Mouse (Mus musculus): ENCODE measurements around the gene Slx4ip. TPM values are rescaled to one million over a fixed set of nuclear protein-coding genes. Genes with fewer than 3 reads are reported as not detected.

Slx4ip gene
- polyA plus RNA-seq, 1 experiment: 2.1 TPM

DNA sequence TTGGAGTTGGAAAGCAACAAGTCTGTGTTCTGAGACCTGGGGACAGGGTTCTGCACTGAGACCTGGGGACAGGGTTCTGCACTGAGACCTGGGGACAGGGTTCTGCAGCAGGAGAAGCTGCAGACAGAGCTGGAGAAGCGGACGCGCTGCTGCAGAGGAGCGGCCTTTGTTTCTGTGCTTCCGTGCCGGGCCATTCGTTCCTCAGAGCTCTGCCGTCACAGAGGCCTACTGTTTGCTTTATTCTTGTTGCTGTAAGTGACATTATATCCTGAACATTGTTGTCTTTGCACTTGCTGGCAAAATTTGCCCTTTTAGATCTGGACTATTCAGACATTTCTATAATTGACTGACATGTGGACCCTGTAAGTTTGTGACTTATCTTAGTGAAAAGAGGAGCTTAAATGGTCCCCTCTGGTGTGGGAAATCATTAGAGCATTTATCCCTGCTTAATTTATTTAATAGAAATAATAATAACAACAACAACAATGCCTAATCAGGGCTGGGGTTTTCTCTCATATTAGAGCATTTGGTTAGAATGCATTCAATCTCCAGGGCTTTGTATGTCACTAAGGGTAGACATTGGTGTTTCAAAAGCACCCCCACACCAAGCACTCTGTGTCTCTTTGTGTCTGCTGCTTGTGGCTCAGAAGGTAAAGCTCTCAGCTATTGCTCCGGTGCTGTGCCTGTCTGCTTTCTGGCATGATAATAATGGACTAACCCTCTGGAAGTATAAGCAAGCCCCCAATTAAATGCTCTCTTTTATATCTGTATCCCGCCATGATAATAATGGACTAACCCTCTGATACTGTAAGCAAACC, 90.3 kb downstream of the Slx4ip start:
- Histone ChIP-seq H3K27me3 (ENCODE audit: control insufficient read depth, insufficient read depth, low read length) (no peaks in the 10 kb centered on the region), H3K36me3 (ENCODE audit: control insufficient read depth, insufficient read depth, low read length) (no peaks in the 10 kb centered on the region), H3K4me3 (ENCODE audit: control insufficient read depth, low read depth, low read length) (no peak overlapping the region), H3K4me1 (ENCODE audit: control insufficient read depth, insufficient read depth, low read length) (no peaks in the 10 kb centered on the region), H3K27ac (ENCODE audit: control insufficient read depth, insufficient read depth, low read depth, low read length) (no peak overlapping the region)
- TF ChIP-seq CTCF (IDR thresholded peaks at IDR 0.05; ENCODE audit: control insufficient read depth, insufficient read depth, insufficient replicate concordance, low read depth, low read length) (no peak), POLR2A (IDR thresholded peaks at IDR 0.05; ENCODE audit: control insufficient read depth, low read depth, low read length) (no peak)

DNA sequence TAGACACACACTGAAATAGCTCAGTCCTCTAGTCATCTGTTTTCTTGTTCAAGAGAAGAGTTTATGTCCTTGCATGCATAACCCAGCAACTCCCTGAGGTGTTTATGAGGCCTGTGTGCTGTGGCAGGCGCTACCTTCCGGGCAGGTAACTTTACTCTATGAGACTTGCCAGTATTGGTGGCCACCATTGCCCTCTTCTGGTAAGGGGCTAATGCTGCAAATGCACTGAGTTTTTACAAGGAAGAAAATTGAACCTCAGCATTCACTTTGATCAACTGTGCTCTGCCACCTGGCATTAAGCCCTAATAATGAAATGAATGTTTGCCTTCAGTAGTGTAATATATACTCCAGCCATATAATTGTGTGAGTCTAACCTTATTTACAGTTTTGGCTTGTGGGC, 92.9 kb downstream of the Slx4ip start:
- Histone ChIP-seq H3K4me3 (ENCODE audit: control insufficient read depth, low read depth, low read length) (no peak overlapping the region), H3K27me3 (ENCODE audit: control insufficient read depth, insufficient read depth, low read length) (no peaks in the 10 kb centered on the region), H3K27ac (ENCODE audit: control insufficient read depth, insufficient read depth, low read depth, low read length) (no peak overlapping the region), H3K4me1 (ENCODE audit: control insufficient read depth, insufficient read depth, low read length) (no peaks in the 10 kb centered on the region), H3K36me3 (ENCODE audit: control insufficient read depth, insufficient read depth, low read length) (no peaks in the 10 kb centered on the region)
- TF ChIP-seq POLR2A (IDR thresholded peaks at IDR 0.05; ENCODE audit: control insufficient read depth, low read depth, low read length) (no peak), CTCF (IDR thresholded peaks at IDR 0.05; ENCODE audit: control insufficient read depth, insufficient read depth, insufficient replicate concordance, low read depth, low read length) (no peak)

DNA sequence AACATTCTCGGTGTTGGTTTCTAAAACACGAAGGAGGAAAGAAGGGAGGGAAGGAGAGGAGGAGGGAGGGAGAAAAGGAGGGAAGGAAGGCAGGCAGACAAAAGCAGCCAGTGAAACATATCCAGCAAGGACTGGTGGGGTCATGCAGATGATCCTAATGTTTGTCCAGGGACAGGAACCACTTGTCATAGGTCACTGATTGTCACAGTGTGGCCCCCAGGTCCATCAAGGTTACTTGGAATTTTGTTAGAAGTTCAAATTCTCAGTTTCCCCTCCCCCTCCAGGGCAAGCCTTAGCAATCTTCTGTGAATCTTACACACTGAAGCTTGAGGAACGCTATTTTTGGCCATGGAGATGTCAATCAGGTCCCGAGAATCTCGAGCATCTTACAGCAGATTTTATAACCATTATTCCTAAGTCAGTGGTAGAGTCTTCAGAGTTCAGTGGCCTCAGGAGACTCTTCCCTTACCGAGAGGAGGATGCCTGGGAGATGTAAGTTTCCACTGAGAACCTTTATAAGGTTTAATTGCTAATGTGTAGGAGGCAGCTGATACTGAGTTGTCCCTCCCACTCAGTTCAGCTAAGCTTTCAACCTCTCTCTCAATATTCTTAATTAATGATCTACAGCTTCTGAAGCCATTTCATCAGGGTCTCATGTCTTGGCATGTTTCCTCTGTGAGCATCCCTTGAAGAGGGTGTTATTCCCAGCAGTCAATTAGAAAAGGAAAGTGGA, 95.1 kb downstream of the Slx4ip start:
- H3K36me3 ChIP-seq (ENCODE audit: control insufficient read depth, insufficient read depth, low read length): no peaks in the 10 kb centered on the region
- no peak overlapping the region for H3K4me3 ChIP-seq (ENCODE audit: control insufficient read depth, low read depth, low read length)
- no peaks in the 10 kb centered on the region for H3K4me1 ChIP-seq (ENCODE audit: control insufficient read depth, insufficient read depth, low read length)
- H3K27me3 ChIP-seq (ENCODE audit: control insufficient read depth, insufficient read depth, low read length): no peaks in the 10 kb centered on the region
- no peak for TF ChIP-seq POLR2A (IDR thresholded peaks at IDR 0.05; ENCODE audit: control insufficient read depth, low read depth, low read length)
- no peak for TF ChIP-seq CTCF (IDR thresholded peaks at IDR 0.05; ENCODE audit: control insufficient read depth, insufficient read depth, insufficient replicate concordance, low read depth, low read length)
- no peak overlapping the region for H3K27ac ChIP-seq (ENCODE audit: control insufficient read depth, insufficient read depth, low read depth, low read length)

DNA sequence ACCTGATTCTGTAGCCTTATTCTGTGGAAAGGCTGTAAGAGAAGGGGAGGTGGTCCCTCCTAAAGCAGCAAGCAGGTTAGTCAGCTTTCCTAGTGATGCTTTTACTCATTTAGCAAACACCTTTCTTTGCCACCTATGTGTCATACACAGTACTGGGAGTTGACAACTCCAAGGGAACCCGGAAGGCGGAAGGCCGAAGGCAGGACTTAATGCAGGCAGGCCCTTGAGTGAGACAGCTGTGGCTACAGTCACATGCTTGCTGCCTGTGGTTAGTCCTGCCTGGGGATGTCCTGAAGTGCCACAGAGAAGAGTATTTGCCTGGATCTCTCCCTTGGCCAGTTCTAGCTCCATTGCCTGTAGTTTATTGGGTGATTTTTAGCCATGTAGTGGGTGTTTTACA, 102.1 kb downstream of the Slx4ip start:
- H3K4me3 ChIP-seq (ENCODE audit: control insufficient read depth, low read depth, low read length): no peak overlapping the region
- H3K4me1 ChIP-seq (ENCODE audit: control insufficient read depth, insufficient read depth, low read length): no peaks in the 10 kb centered on the region
- no peaks in the 10 kb centered on the region for H3K27me3 ChIP-seq (ENCODE audit: control insufficient read depth, insufficient read depth, low read length)
- no peak overlapping the region for H3K27ac ChIP-seq (ENCODE audit: control insufficient read depth, insufficient read depth, low read depth, low read length)
- H3K36me3 ChIP-seq (ENCODE audit: control insufficient read depth, insufficient read depth, low read length): no peaks in the 10 kb centered on the region
- TF ChIP-seq POLR2A (IDR thresholded peaks at IDR 0.05; ENCODE audit: control insufficient read depth, low read depth, low read length) (no peak), CTCF (IDR thresholded peaks at IDR 0.05; ENCODE audit: control insufficient read depth, insufficient read depth, insufficient replicate concordance, low read depth, low read length) (no peak)

DNA sequence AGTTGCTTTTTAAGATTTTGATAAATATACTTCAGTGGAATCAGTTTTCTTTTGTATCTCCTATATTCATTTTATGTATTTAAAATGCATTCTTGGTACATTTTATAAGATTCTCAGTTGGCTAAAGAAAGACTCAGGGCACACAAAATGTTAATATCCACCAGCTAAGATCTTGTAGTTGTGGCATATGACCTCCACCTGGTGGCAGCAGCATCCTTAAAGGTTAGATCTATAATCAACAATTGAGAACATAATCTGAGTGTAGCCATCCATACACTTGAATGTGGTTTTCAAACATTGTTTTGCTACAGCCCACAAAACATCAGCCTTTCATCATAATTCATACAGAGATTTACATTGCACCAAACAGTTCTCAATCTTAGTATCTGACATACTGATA, 106.1 kb downstream of the Slx4ip start:
- TF ChIP-seq CTCF (IDR thresholded peaks at IDR 0.05; ENCODE audit: control insufficient read depth, insufficient read depth, insufficient replicate concordance, low read depth, low read length) (no peak), POLR2A (IDR thresholded peaks at IDR 0.05; ENCODE audit: control insufficient read depth, low read depth, low read length) (no peak)
- H3K4me1 ChIP-seq (ENCODE audit: control insufficient read depth, insufficient read depth, low read length): no peaks in the 10 kb centered on the region
- H3K27ac ChIP-seq (ENCODE audit: control insufficient read depth, insufficient read depth, low read depth, low read length): no peak overlapping the region
- no peaks in the 10 kb centered on the region for H3K36me3 ChIP-seq (ENCODE audit: control insufficient read depth, insufficient read depth, low read length)
- no peak overlapping the region for H3K4me3 ChIP-seq (ENCODE audit: control insufficient read depth, low read depth, low read length)
- H3K27me3 ChIP-seq (ENCODE audit: control insufficient read depth, insufficient read depth, low read length): no peaks in the 10 kb centered on the region

DNA sequence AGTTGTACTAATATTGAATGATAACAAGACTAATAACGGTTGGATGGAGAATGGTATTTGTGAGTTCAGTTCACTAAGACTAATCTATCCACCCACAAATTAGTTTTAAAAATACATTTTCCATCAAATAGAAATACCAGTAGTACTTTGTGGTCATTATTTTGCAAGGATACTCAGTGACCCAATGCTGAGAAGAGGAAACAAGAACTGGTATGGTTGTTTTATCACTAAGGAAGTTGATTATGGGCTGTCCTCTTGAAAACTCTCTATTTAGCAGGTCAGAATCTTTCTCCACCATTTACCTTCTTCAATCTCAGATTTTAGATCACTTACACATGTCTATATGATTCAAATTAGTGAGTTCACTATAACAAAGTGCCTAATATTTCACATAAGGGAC, 111.0 kb downstream of the Slx4ip start:
- TF ChIP-seq POLR2A (IDR thresholded peaks at IDR 0.05; ENCODE audit: control insufficient read depth, low read depth, low read length) (no peak), CTCF (IDR thresholded peaks at IDR 0.05; ENCODE audit: control insufficient read depth, insufficient read depth, insufficient replicate concordance, low read depth, low read length) (no peak)
- Histone ChIP-seq H3K36me3 (ENCODE audit: control insufficient read depth, insufficient read depth, low read length) (no peaks in the 10 kb centered on the region), H3K27me3 (ENCODE audit: control insufficient read depth, insufficient read depth, low read length) (no peaks in the 10 kb centered on the region), H3K27ac (ENCODE audit: control insufficient read depth, insufficient read depth, low read depth, low read length) (no peak overlapping the region), H3K4me1 (ENCODE audit: control insufficient read depth, insufficient read depth, low read length) (no peaks in the 10 kb centered on the region), H3K4me3 (ENCODE audit: control insufficient read depth, low read depth, low read length) (no peak overlapping the region)

DNA sequence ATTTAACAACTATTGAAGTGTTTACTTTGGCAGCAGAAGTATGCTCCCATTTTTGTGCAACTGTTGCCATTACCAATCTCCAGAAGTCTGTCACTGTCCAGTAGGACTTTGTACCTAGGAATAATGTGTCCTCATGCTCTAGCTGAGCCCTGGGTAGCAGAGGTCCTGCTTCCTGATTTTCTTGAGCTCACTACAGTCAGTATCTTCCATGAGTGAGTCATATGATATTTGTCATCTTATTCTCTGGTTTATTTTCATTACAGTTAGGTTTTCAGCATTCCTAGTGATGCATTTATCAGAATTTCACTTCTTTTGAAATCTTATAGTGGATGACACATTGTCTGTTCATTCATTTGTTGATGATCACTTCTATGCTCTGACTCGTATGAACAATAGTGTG, 115.6 kb downstream of the Slx4ip start:
- no peak overlapping the region for H3K4me3 ChIP-seq (ENCODE audit: control insufficient read depth, low read depth, low read length)
- TF ChIP-seq POLR2A (IDR thresholded peaks at IDR 0.05; ENCODE audit: control insufficient read depth, low read depth, low read length) (no peak), CTCF (IDR thresholded peaks at IDR 0.05; ENCODE audit: control insufficient read depth, insufficient read depth, insufficient replicate concordance, low read depth, low read length) (no peak)
- no peaks in the 10 kb centered on the region for H3K4me1 ChIP-seq (ENCODE audit: control insufficient read depth, insufficient read depth, low read length)
- H3K27me3 ChIP-seq (ENCODE audit: control insufficient read depth, insufficient read depth, low read length): no peaks in the 10 kb centered on the region
- no peaks in the 10 kb centered on the region for H3K36me3 ChIP-seq (ENCODE audit: control insufficient read depth, insufficient read depth, low read length)
- no peak overlapping the region for H3K27ac ChIP-seq (ENCODE audit: control insufficient read depth, insufficient read depth, low read depth, low read length)

Measured in testis, adult 2 months (tissue).